Mouse (Mus musculus): Measurements from ENCODE around the gene Sptbn1.

Gene Sptbn1

DNA sequence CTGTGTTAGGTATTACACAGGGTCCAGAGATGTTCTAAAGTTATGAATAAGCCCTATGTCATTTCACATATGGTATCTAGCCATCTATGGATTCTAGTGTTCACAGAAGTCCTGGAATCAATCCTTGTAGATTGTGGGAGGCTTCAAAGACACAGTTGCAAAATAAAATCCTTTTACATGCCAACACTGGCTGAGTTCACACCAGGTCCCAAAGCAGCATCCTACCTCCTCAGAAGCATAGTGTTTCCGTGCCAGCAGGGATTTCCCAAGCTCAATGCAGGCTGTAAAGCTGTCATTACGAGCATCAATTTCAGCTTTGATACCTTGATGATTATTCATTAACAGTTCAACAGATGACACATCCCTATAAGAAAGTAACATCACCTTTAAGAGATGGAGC, 154.3 kb downstream of the Sptbn1 start:
- no peak for DNase-seq

DNA sequence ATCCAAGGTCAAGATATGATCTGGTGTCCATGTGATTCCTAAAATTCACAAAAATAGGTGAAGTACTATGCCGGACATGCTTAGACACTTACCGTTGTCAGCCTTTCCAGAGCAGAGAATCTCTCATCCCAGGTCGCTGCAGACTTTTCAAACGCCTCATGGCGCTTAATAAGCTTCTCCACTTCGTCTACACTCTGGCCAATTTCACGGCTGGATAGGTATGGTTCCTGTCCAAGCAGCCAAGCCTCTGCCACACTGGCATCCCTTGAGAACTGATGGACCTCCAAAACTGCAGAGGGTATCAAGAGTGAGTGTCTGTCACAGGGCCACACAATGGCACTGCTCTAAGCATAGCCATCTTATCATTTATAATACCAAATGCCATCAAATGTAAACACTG, 157.3 kb downstream of the Sptbn1 start:
- DNase-seq = peak; percentile 20

DNA sequence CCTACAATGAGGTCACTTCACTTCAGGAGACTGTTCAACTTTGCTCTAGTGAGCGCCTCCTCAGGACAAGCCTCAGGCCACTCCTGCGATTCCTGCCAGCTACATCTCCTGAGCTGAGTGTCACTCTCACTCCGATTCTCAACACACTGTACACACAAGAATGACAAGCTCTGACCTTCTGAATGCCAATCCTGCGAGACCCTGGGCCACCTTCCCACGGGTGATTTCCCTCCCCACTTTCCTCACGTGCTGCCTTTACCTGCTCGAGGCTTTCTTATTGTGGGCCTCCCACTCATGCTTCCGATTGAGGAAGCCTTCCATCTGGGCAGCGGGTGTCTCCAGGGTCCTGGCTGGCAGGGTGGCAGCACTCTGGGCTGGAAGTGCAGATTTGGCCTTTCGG, 163.8 kb downstream of the Sptbn1 start:
- no peak for DNase-seq

DNA sequence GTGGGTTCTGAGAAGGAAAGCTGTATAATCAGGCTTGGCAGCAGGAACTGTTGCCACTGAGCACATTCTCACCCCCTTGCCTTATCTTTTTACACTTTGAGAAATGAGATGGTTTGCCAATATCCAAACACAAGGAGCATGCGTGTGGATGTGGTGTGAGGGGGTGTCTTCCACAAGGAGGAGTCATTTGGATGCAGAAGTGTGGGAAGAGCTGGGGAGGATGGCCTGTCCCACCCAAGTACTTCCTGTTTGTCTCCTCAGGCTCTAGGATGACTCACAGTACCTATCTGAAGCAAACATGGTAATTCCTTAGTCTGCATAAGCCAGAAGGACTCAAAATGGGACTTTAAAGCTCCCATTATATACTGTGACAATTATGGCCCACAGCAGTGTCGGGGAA, 165.4 kb downstream of the Sptbn1 start:
- DNase-seq = no peak

DNA sequence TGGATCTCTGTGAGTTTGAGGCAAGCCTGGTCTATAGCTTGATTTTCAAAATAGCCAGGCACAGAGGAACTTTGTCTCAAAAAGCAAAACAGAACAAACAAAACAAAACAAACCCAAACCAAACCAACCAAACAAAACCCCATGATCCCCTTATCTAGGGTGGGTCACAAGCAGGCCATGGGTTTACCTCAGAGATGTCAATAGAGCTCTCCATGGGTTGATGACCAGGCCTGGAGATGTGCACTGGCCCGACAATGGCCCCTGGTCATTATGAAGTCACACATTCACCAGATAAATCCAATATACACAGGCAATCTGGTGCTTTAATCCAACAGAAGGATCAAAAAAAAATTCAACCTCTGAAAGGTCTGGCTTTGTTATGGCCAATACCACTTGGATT, 166.2 kb downstream of the Sptbn1 start:
- no peak for DNase-seq

DNA sequence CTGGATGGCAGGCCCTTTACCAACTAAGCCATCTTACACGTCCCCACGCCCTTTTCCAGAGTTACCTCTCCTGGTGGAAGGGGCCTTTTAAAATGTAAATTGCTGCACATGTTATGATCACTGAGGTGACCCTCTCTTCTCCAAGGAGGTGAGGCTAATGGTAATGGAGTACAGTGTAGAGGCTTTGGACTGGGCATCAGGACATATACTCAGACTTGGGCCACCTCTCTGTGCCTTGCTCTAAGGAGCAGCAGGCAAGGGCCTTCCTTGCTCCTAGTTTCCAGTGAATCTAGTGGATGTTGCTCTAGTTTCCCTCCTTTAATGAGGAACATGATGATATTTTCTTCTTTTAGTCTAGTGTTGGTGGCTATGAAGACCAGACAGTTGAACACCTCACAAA, 166.8 kb downstream of the Sptbn1 start:
- DNase-seq = no peak

DNA sequence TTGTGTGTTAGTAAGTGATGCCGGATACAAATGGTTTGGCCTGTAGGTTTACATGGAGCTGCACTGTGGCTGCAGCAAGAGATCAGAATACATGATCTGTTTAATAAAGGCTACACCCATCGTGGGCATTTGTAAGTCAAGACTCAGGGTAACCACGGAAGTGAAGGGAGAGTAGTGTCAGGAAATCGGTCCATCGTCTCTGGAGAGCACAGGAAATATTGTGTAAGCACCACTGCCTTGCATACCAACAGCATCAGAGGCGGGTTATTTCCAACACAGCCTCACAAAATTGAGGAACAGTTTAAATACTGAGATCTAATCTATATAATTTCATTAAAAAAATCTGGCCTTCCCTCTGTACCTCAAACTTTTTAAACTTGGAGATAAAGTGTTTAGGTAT, 168.1 kb downstream of the Sptbn1 start:
- no peak for DNase-seq

DNA sequence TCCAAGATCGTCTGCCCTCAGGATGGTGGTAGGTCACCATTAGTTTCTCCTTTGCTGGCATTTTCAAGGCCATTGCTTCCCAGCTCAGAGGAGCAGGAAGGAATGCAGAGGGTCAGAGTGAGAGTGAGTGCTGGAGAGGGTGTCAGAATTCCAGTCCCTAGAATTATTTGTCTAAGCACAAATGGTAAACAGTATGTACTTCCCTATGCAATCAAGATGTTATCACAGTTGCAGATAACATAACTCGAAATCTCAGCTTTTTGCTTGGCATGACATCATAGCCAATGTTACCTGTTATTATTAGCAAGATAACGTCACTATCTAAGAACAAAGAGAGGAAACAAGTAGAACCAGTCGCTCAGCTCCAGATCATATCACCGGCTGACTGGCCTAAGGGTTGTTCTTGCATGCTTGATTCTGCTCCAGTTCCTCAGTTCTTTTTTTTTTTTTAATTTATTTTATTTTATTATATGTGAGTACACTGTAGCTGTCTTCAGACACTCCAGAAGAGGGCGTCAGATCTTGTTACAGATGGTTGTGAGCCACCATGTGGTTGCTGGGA, 172.7 kb downstream of the Sptbn1 start:
- DNase-seq = no peak

DNA sequence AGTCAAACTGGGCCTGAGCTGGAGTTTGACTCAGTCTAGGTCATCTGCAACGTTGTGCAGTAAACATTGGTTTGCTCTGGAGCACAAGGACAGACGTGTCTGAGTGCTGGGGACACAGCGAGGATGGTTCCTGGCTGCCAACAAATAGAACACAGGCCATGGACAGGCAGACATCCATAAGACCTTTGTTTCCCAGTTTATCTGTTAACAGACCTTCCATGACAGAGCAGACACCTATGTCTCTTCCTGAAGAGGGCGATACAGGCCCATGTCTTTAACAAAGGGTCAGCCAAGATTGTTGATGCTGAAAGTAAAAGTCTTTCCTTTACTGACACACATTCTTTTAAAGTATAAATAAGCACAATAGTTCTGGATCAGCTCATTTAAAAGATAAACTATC, 176.1 kb downstream of the Sptbn1 start:
- peak; percentile 20 for DNase-seq

DNA sequence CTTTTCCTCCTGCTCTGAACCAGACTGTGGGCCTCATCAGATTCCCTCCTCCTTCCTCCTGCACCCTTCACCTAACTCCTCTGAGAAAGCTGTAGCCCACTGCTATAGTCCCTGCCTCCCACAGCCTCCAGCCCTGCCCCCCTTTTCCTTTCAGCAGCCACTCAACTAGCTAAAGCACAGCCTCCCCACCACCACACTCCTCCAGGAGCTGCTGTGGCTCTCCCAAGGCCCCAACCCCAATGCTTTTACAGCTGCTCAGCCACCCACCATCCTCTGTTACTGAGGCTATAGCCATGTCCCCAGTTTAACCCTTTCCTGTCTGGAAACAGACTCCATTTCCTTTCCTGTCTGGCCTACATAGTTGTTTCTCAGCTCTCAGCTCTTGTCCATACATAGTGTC, 182.9 kb downstream of the Sptbn1 start:
- DNase-seq = no peak

DNA sequence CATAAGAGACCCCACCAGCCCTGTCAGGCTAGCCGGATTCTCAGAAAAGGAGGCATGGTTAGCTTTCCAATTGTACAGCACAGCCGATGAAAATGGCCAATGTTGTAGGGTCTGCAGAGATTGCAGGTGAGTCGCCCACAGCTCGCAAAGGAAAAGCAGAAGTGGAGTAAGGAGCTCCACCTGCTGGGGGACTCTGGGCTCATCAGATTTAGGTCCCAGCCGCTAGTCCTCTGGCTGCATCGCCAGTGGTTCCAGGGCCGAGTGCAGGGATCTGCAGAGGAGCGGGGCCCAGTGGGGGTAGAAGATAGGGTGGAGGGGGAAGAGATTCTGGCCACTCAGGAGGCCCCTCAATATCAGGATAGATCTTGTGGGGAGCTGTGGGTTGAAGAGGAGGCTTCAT, 210.7 kb downstream of the Sptbn1 start:
- DNase-seq = no peak

All from cerebellum, adult 11-12 months (tissue).